Mouse (Mus musculus) bone marrow macrophage, adult 2 months (primary cell): ENCODE results near the gene Chchd6.

Source experiments
- CTCF ChIP-seq: IDR thresholded peaks from 2 replicates; pipeline ENCODE4 v1.5.1; 2012; ENCODE audit warnings: low read depth, mild to moderate bottlenecking, low read length, moderate library complexity
- POLR2A ChIP-seq: IDR thresholded peaks from 2 replicates; pipeline ENCODE4 v1.6.1; 2012; ENCODE audit warnings: mild to moderate bottlenecking, low read depth, low read length, borderline replicate concordance

GRCm38 (mm10) chr6:89557654-89558053, 37.8 kb downstream of the Chchd6 start:
- TF ChIP-seq CTCF = no peak
- no peak for TF ChIP-seq POLR2A
